Mouse (Mus musculus): ENCODE measurements around the gene Tmem232. TPM values are rescaled to one million over a fixed set of nuclear protein-coding genes. Genes with fewer than 3 reads are reported as not detected.

The Tmem232 gene
- polyA plus RNA-seq (2017; shearing (Covaris generic)) = not detected

DNA sequence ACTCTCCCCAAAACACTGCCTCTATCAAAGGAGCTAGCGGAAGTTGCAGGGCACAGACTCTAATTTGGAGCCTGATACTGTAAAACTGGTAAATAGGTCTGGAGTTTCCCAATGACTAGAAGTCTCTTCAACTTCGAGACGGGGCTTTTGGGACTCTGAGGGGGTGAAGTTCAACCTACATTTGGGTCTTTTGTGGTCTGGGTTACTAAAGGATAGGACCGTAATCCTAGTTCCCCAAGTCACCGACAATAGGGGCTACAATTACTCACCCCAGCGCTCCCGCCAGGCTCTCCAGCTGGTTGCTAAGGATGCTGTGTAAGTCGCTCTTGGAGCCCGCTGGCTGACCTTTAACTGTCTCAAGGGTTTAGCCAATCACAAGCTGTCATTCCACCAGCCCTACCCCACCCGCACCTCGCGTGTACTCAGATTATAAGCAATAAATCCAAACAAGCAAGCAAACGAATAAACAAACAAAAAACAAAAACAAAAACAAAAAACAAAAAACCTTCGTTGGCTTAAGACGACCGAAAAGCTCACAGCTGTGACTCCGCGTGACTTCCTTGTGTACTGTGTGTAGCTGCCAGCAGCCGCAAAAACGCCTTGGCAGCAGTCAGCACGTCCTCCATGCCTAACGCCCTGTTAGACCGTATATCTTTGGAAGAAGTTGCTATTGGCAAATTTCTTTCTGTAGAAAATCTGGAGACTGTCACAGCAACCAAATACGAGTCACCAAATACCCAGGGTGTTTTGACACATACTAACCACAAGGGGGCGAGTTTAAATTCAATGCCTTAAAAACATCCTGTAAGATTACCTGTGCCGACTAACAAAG, at the start of gene Tmem232:
Tmem232 (minus strand) TSS at position 342 of the 832 bp plus-strand sequence.

Other genes with a start within 250 kb of the Tmem232 start
- 100 to 1,000 TPM; 178 to 215 TPM for gene Vapa, start 72.8 kb upstream of the Tmem232 start, polyA plus RNA-seq (2017; shearing (Covaris generic))
- gene Txndc2, start 101.4 kb upstream of the Tmem232 start, polyA plus RNA-seq (2017; shearing (Covaris generic)) = under 1 TPM in 1 of 2 experiments, not detected in 1; 0.12 TPM
- 1 to 10 TPM; 3.4 to 6.0 TPM for gene Rab31, start 232.0 kb upstream of the Tmem232 start, polyA plus RNA-seq (2017; shearing (Covaris generic))
- 10 to 100 TPM; 40.0 to 74.9 TPM for gene Ppp4r1, start 241.8 kb upstream of the Tmem232 start, polyA plus RNA-seq (2017; shearing (Covaris generic))

All from activated CD4-positive, CD25-positive, alpha-beta regulatory T cell (primary cell).